Mouse (Mus musculus) lung, postnatal 4 days (tissue): Measurements from ENCODE around the gene Cabp7.

Experiments used
- DNase-seq, 2 experiments: peaks; one replicate each; pipeline ENCODE4 v3.0.0; 2021

Cabp7 gene

GRCm38 (mm10) chr11:4700726-4701125, 45.9 kb downstream of the Cabp7 start:
- no peak for DNase-seq

GRCm38 (mm10) chr11:4697043-4697983, 49.3 kb downstream of the Cabp7 start:
- DNase-seq: peak; percentile 86 to 92

GRCm38 (mm10) chr11:4692162-4692561, 54.4 kb downstream of the Cabp7 start:
- DNase-seq: no peak

- DNase-seq: peak; percentile 25 to 52
Observed at GRCm38 (mm10) chr11:4691213-4691612, 55.4 kb downstream of the Cabp7 start.

GRCm38 (mm10) chr11:4690353-4690752, 56.2 kb downstream of the Cabp7 start:
- no peak for DNase-seq

- no peak for DNase-seq
Observed at GRCm38 (mm10) chr11:4688632-4689380, 57.8 kb downstream of the Cabp7 start.

- DNase-seq: no peak
Observed at GRCm38 (mm10) chr11:4687874-4688273, 58.7 kb downstream of the Cabp7 start.

GRCm38 (mm10) chr11:4687027-4687426, 59.6 kb downstream of the Cabp7 start:
- no peak for DNase-seq
